Mouse (Mus musculus) layer of hippocampus, postnatal 10 days (tissue): ENCODE results near the gene Rock2. TPM values are rescaled to one million over a fixed set of nuclear protein-coding genes. Genes with fewer than 3 reads are reported as not detected.

Experiments
- total RNA-seq, 2 experiments: library from RNA; stranded (reverse); gene quantifications; 2 replicates each; pipeline ENCODE4 v1.2.3; 2021

Rock2 gene
- total RNA-seq, 2 experiments from 2014 or later: 79.1 to 79.4 TPM

Other genes with a start within 250 kb of the Rock2 start
- gene Ntsr2, start 241.5 kb upstream of the Rock2 start, total RNA-seq: 100 to 1,000 TPM; 112 to 123 TPM
- under 1 TPM; 0.57 to 0.76 TPM for gene Greb1, start 94.0 kb upstream of the Rock2 start, total RNA-seq
- gene E2f6, start 83.9 kb upstream of the Rock2 start, total RNA-seq: 10 to 100 TPM; 23.2 to 24.5 TPM
- gene Pqlc3, start 105.5 kb downstream of the Rock2 start, total RNA-seq: 1 to 10 TPM in 1 of 2 experiments, under 1 TPM in 1; 0.85 to 1.5 TPM
- gene 2410004P03Rik, start 116.8 kb downstream of the Rock2 start, total RNA-seq: 1 to 10 TPM; 2.6 to 3.5 TPM